Mouse (Mus musculus) embryonic fibroblast, embryonic 13.5 days (primary cell): ENCODE measurements around the gene Wfdc6a. TPM values are rescaled to one million over a fixed set of nuclear protein-coding genes. Genes with fewer than 3 reads are reported as not detected.
"Not testable (repeated sequence)": the region's sequence is repeated elsewhere in the genome, so short reads cannot be mapped to it uniquely, and the experiment has no call there.

Source experiments
- H3K27ac ChIP-seq: 2 replicates; pipeline ENCODE4 v1.5.1; 2012; ENCODE audit warnings: low read length, control low read depth, inconsistent platforms; ENCODE audit not compliant: insufficient read depth
- H3K4me1 ChIP-seq: 2 replicates; pipeline ENCODE4 v1.6.1; 2011; ENCODE audit warnings: low read length; ENCODE audit not compliant: control insufficient read depth, insufficient read depth
- H3K4me3 ChIP-seq: 2 replicates; pipeline ENCODE4 v1.5.1; 2011; ENCODE audit warnings: mild to moderate bottlenecking, control low read depth, low read length; ENCODE audit not compliant: insufficient read depth
- CTCF ChIP-seq: IDR thresholded peaks from 2 replicates; pipeline ENCODE4 v1.5.1; 2011; ENCODE audit warnings: mild to moderate bottlenecking, control low read depth, low read length, moderate library complexity, borderline replicate concordance; ENCODE audit not compliant: insufficient read depth
- POLR2A ChIP-seq: IDR thresholded peaks from 2 replicates; pipeline ENCODE4 v1.6.1; 2011; ENCODE audit warnings: low read depth, mild to moderate bottlenecking, control low read depth, low read length, moderate library complexity
- polyA plus RNA-seq: library from polyadenylated mRNA; stranded (reverse); fragments of >200 nt; gene quantifications from 2 replicates; pipeline ENCODE4 v1.2.4, GENCODE M21; 2011; ENCODE audit warnings: low read depth; ENCODE audit not compliant: missing spikeins, insufficient read length

The Wfdc6a gene
- polyA plus RNA-seq = not detected in 2 replicates

DNA sequence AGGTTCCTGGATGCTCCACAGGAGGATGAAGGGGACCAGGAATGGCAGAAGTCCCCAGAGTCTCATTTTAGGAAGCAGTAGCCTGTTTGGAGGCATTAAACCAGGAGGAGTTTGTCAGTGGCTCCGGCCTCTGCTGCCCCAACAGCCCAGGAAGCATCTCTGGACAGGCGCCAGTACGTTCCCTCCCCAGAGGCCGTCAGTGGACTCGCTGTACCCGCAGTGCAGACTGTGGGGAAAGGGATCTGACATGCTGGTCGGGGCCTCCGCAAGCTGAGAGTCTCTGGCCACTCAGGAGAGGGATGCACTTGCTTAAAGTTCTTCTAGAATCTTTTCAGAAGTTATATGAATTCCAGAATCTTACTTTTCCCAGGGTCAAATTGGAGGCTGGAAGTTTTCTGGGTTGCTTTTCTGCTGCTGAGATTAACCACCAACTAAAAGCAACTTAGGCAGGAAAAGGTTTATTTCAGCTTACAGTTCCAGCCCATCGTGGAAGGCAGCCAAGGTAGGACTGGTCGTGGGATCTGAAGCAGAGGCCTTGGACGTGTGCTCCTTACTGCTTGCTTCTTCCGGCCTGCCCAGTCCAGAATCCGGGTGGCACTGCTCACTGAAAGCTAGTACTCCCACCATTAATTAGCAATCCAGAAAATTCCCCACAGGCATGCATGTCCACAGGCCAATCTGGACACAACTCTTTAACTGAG, at the start of gene Wfdc6a:
TSS of gene Wfdc6a (minus strand) at position 423 of the 701 bp plus-strand sequence.
- not testable (repeated sequence) for H3K4me3 ChIP-seq, H3K27ac ChIP-seq, H3K4me1 ChIP-seq

DNA sequence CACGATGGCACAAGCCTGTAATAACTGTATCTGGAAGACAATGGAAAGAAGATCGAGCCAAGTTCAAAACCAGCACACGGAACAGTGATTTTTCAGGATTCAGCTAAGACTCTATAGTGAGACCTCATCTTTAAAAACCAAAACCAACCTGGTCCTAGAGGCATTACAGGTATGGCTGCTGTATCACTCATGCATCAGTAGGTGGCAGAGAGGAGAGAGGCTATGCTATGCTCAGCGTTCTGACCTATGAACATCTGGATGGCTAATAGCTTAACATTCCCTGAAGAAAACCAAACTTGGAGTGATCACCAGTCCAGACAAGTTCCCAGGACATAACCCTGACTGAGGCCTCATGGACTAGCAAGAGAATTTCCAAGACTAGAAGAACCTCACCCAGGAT, 36.5 kb upstream of the Wfdc6a start:
- Histone ChIP-seq H3K27ac (no peak overlapping the region), H3K4me3 (no peak overlapping the region), H3K4me1 (no peaks in the 10 kb centered on the region)
- TF ChIP-seq POLR2A (no peak), CTCF (no peak)

- TF ChIP-seq CTCF = no peak
- TF ChIP-seq POLR2A = no peak
- H3K27ac ChIP-seq = no peak overlapping the region
Observed at GRCm38 (mm10) chr2:164619050-164619449, 33.8 kb upstream of the Wfdc6a start.

GRCm38 (mm10) chr2:164615386-164615785, 30.1 kb upstream of the Wfdc6a start:
- Histone ChIP-seq H3K4me1 (peaks cover 9% of the 10 kb centered on the region; the same call in 1 of the 2 replicates), H3K4me3 (no peak overlapping the region), H3K27ac (no peak overlapping the region)
- no peak for TF ChIP-seq CTCF
- no peak for TF ChIP-seq POLR2A

More at GRCm38 (mm10) chr2:164619050-164619449, 33.8 kb upstream of the Wfdc6a start:
- Histone ChIP-seq H3K4me1 (no peaks in the 10 kb centered on the region), H3K4me3 (no peak overlapping the region)

DNA sequence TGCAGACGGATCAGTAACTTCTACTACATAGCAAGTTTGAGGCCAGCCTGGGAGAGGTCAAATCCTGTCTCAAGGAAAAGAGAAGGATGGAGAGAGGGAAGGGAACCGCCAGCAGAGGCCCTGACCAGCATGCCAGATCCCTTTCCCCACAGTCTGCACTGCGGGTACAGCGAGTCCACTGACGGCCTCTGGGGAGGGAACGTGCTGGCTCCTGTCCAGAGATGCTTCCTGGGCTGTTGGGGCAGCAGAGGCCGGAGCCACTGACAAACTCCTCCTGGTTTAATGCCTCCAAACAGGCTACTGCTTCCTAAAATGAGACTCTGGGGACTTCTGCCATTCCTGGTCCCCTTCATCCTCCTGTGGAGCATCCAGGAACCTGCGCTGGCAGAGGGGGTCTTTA, 28.2 kb upstream of the Wfdc6a start, which contains the start of the genes Wfdc6b and Wfdc8:
TSS of gene Wfdc6b (plus strand) at position 52 of the 400 bp plus-strand sequence.
TSS of gene Wfdc8 (minus strand) at position 156 of the 400 bp plus-strand sequence.
- H3K4me3 ChIP-seq, H3K27ac ChIP-seq: not testable (repeated sequence)
- H3K4me1 ChIP-seq = peaks cover 11% of the 10 kb centered on the region; the same call in 1 of the 2 replicates

DNA sequence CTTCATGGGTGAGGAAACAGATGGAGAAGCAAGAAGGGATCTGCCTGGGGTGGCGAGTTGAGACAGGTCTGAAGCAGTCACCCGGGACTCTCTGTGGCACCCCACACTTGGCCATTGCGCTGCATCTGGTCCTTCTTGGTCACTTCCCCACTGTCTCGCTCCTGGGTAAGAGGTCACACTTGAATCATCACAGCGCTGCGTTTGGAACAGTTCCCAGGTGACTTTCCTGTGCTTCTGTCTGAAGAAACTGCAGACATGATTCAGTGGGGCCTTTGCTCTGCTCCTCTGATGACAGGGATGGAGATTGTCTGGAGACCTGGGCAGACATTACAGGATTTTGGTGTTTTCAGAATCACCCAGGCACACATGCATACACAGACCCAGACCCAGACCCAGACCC, 23.5 kb upstream of the Wfdc6a start:
- TF ChIP-seq CTCF (no peak), POLR2A (no peak)
- H3K4me3 ChIP-seq = no peak overlapping the region
- peaks cover 15% of the 10 kb centered on the region for H3K4me1 ChIP-seq
- no peak overlapping the region for H3K27ac ChIP-seq

DNA sequence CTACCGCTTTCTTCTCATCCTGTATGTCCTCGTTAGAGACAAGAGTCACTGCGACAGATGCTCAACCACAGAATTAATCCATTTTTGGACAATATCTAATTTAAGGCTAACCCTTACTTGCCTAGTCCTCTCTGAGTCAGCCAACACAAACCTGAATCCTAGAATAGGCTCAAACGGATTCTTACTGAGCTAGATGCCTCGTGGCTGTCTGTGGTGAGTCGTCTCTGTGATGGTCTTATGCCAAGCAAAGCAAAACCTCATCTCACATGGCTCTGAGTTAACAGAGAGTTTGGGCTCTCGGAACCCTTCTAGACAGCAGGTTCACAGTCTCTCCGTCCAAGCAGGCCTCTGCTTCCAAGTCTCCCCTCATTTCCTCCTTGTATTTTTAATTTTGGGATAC, 19.2 kb upstream of the Wfdc6a start:
- Histone ChIP-seq H3K27ac (peak overlapping the region; percentile 53; the same call in 1 of the 2 replicates), H3K4me1 (peaks cover 5% of the 10 kb centered on the region), H3K4me3 (no peak overlapping the region)
- TF ChIP-seq POLR2A (no peak), CTCF (no peak)

GRCm38 (mm10) chr2:164603482-164603881, 18.2 kb upstream of the Wfdc6a start:
- Histone ChIP-seq H3K4me3 (no peak overlapping the region), H3K27ac (no peak overlapping the region), H3K4me1 (peaks cover 3% of the 10 kb centered on the region; the same call in 1 of the 2 replicates)
- TF ChIP-seq CTCF = no peak
- no peak for TF ChIP-seq POLR2A

- Histone ChIP-seq H3K27ac (no peak overlapping the region), H3K4me3 (no peak overlapping the region), H3K4me1 (peaks cover 3% of the 10 kb centered on the region; the same call in 1 of the 2 replicates)
- TF ChIP-seq CTCF = no peak
Observed at GRCm38 (mm10) chr2:164600179-164600578, 14.9 kb upstream of the Wfdc6a start.

DNA sequence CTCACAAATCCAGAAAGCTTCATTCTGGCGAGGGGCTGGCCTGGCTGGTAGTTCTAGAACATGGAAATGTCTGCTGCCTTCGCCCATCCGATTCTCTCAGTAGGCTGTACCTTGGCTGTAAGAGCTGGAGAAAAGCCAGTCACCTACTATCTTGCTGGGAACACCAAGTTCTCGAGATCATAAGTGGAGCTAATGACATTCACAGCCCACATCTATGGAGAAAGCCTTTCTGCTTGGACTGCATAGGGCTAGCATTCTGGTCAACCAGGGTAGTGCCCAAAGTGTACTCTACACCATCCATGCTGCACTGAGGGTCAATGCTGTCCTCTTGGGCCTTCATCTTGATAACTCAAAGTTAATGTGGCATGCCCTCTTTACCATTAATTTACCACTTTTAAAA, 8.2 kb upstream of the Wfdc6a start, which contains the start of gene Eppin:
TSS of gene Eppin (minus strand) at position 101 of the 400 bp plus-strand sequence.
- Histone ChIP-seq H3K27ac (no peak within 1 kb of the TSS), H3K4me3 (no peak within 1 kb of the TSS)
- TF ChIP-seq CTCF (no peak), POLR2A (no peak)

More for the DNA sequence above, 8.2 kb upstream of the Wfdc6a start, which contains the start of gene Eppin:
- H3K4me1 ChIP-seq = no peaks in the 10 kb centered on the region
